Mouse (Mus musculus) midbrain, embryonic 13.5 days (tissue): ENCODE data around the gene Arid2. TPM values are rescaled to one million over a fixed set of nuclear protein-coding genes. Genes with fewer than 3 reads are reported as not detected.

Experiments
- ATAC-seq: fragments of 200-750 bp; cut with Nextera tagmentation; 2 replicates; pipeline ENCODE4 v1.8.0; 2017; ENCODE audit warnings: mild to moderate bottlenecking, moderate TSS enrichment, moderate library complexity
- H3K27ac ChIP-seq: fragments of 300-500 bp; sonication (generic); 2 replicates; pipeline ENCODE4 v1.5.1; 2015; ENCODE audit warnings: inconsistent platforms, mild to moderate bottlenecking, moderate library complexity
- H3K27me3 ChIP-seq: fragments of 300-500 bp; sonication (generic); 2 replicates; pipeline ENCODE4 v1.6.1; 2015; ENCODE audit warnings: mild to moderate bottlenecking, inconsistent platforms
- H3K36me3 ChIP-seq: fragments of 300-500 bp; sonication (generic); 2 replicates; pipeline ENCODE4 v1.6.1; 2015; ENCODE audit warnings: mild to moderate bottlenecking, inconsistent platforms
- H3K4me1 ChIP-seq: fragments of 300-500 bp; sonication (generic); replicated peaks from 2 replicates; pipeline ENCODE4 v1.6.1; 2015; ENCODE audit warnings: inconsistent platforms
- H3K4me2 ChIP-seq: fragments of 300-500 bp; sonication (generic); replicated peaks from 2 replicates; pipeline ENCODE4 v1.6.1; 2015; ENCODE audit warnings: moderate library complexity, mild to moderate bottlenecking, inconsistent platforms
- H3K4me3 ChIP-seq: fragments of 300-500 bp; sonication (generic); replicated peaks from 2 replicates; pipeline ENCODE4 v1.5.1; 2015; ENCODE audit warnings: mild to moderate bottlenecking, inconsistent platforms
- H3K9ac ChIP-seq: fragments of 300-500 bp; sonication (generic); replicated peaks from 2 replicates; pipeline ENCODE4 v1.6.1; 2015; ENCODE audit warnings: mild to moderate bottlenecking, inconsistent platforms
- H3K9me3 ChIP-seq: fragments of 300-500 bp; sonication (generic); 2 replicates; pipeline ENCODE4 v1.6.1; 2016; ENCODE audit warnings: mild to moderate bottlenecking, inconsistent platforms
- WGBS: fragments of 180-500 bp; shearing (Covaris S2); methylation state at CpG from one replicate; pipeline ENCODE4 v1.1.7; 2015; 5-methylcytosine and 5-hydroxymethylcytosine counted together
- microRNA-seq: library from miRNA; unstranded; fragments of <30 nt; microRNA quantifications from one replicate; pipeline ENCODE4, GENCODE M21; 2016
- polyA plus RNA-seq: library from polyadenylated mRNA; unstranded; fragments of >200 nt; fragmentation: Nextera tagmentation; extraction: Ambion mirVana; gene quantifications from 2 replicates; pipeline ENCODE4 v1.2.1, GENCODE M21; 2015

Arid2 gene
- polyA plus RNA-seq, 1 experiment from 2014 or later, result 29.3 TPM

GRCm38 (mm10) chr15:96453346-96453745 lies 166.0 kb downstream of the Arid2 start:
- WGBS, result 93% methylated on average over 1 of the region's 1 CpGs
- Histone ChIP-seq H3K4me1 (peaks cover 3% of the 10 kb centered on the region; the same call in 1 of the 2 replicates), H3K9me3 (no peaks in the 10 kb centered on the region), H3K36me3 (peaks cover 16% of the 10 kb centered on the region), H3K4me2 (no peak overlapping the region), H3K9ac (no peak overlapping the region), H3K27me3 (no peaks in the 10 kb centered on the region), H3K27ac (no peak overlapping the region), H3K4me3 (no peak overlapping the region)
- ATAC-seq, result no peak

Small RNA genes within 50 kb of the gene (microRNA-seq; reads per million reads assigned to microRNA genes)
- not detected for gene Gm25397

Other genes starting within 250 kb of the Arid2 start
- 56.5 and 62.5 TPM in 2 replicates for gene Scaf11, start 173.3 kb downstream of the Arid2 start, polyA plus RNA-seq